Mouse (Mus musculus): Measurements from ENCODE around the gene Sec16b. TPM values are rescaled to one million over a fixed set of nuclear protein-coding genes. Genes with fewer than 3 reads are reported as not detected.

Sec16b gene
- polyA plus RNA-seq, 1 experiment from 2014 or later = 0.38 TPM

GRCm38 (mm10) chr1:157516838-157517808 lies 10.6 kb downstream of the Sec16b start:
- Histone ChIP-seq H3K4me2 (replicated peaks) (no peak overlapping the region), H3K27me3 (no peaks in the 10 kb centered on the region), H3K9me3 (no peaks in the 10 kb centered on the region), H3K4me3 (no peak overlapping the region), H3K36me3 (no peaks in the 10 kb centered on the region), H3K27ac (replicated peaks) (peak overlapping the region; percentile 25; the same call in 1 of the 2 replicates), H3K4me1 (peaks cover 20% of the 10 kb centered on the region), H3K9ac (replicated peaks) (no peak overlapping the region)
- no peak for ATAC-seq (replicated peaks)
- WGBS = 84% methylated on average over 8 of the region's 8 CpGs

GRCm38 (mm10) chr1:157518111-157518523 lies 11.6 kb downstream of the Sec16b start:
- H3K4me1 ChIP-seq = peaks cover 20% of the 10 kb centered on the region
- no peak overlapping the region for H3K9ac ChIP-seq (replicated peaks)
- peak; percentile 82 for ATAC-seq (replicated peaks)
- no peak overlapping the region for H3K27ac ChIP-seq (replicated peaks)
- H3K9me3 ChIP-seq = no peaks in the 10 kb centered on the region
- no peak overlapping the region for H3K4me3 ChIP-seq
- H3K36me3 ChIP-seq = no peaks in the 10 kb centered on the region
- H3K4me2 ChIP-seq (replicated peaks) = no peak overlapping the region
- H3K27me3 ChIP-seq = no peaks in the 10 kb centered on the region
- 27% methylated on average over 4 of the region's 4 CpGs for WGBS

GRCm38 (mm10) chr1:157519396-157519795 lies 12.9 kb downstream of the Sec16b start:
- H3K4me1 ChIP-seq = peaks cover 20% of the 10 kb centered on the region
- no peaks in the 10 kb centered on the region for H3K9me3 ChIP-seq
- H3K27me3 ChIP-seq = no peaks in the 10 kb centered on the region
- H3K9ac ChIP-seq (replicated peaks) = no peak overlapping the region
- 38% methylated on average over 2 of the region's 2 CpGs for WGBS
- H3K4me3 ChIP-seq = no peak overlapping the region
- H3K27ac ChIP-seq (replicated peaks) = peak overlapping the region; percentile 55; the same call in 1 of the 2 replicates
- peak; percentile 51; the same call in 1 of the 2 replicates for ATAC-seq (replicated peaks)
- H3K36me3 ChIP-seq = no peaks in the 10 kb centered on the region
- H3K4me2 ChIP-seq (replicated peaks) = no peak overlapping the region

- no peak overlapping the region for H3K27ac ChIP-seq (replicated peaks)
- 93% methylated on average over 5 of the region's 5 CpGs for WGBS
- no peak overlapping the region for H3K4me2 ChIP-seq (replicated peaks)
- no peak for ATAC-seq (replicated peaks)
- no peaks in the 10 kb centered on the region for H3K9me3 ChIP-seq
- peaks cover 20% of the 10 kb centered on the region for H3K4me1 ChIP-seq
- H3K4me3 ChIP-seq = no peak overlapping the region
- no peaks in the 10 kb centered on the region for H3K36me3 ChIP-seq
- H3K9ac ChIP-seq (replicated peaks) = no peak overlapping the region
- no peaks in the 10 kb centered on the region for H3K27me3 ChIP-seq
Measured at GRCm38 (mm10) chr1:157522322-157522721, 15.8 kb downstream of the Sec16b start.

- Histone ChIP-seq H3K36me3 (no peaks in the 10 kb centered on the region), H3K27ac (replicated peaks) (no peak overlapping the region), H3K27me3 (no peaks in the 10 kb centered on the region), H3K9ac (replicated peaks) (no peak overlapping the region), H3K9me3 (no peaks in the 10 kb centered on the region), H3K4me1 (no peaks in the 10 kb centered on the region), H3K4me2 (replicated peaks) (no peak overlapping the region), H3K4me3 (no peak overlapping the region)
- ATAC-seq (replicated peaks) = no peak
- WGBS = 91% methylated on average over 7 of the region's 7 CpGs
Measured at GRCm38 (mm10) chr1:157524775-157525174, 18.2 kb downstream of the Sec16b start.

GRCm38 (mm10) chr1:157525692-157526354 lies 19.3 kb downstream of the Sec16b start:
- Histone ChIP-seq H3K4me3 (no peak overlapping the region), H3K4me2 (replicated peaks) (no peak overlapping the region), H3K9me3 (no peaks in the 10 kb centered on the region), H3K27ac (replicated peaks) (no peak overlapping the region), H3K9ac (replicated peaks) (no peak overlapping the region), H3K27me3 (no peaks in the 10 kb centered on the region), H3K4me1 (no peaks in the 10 kb centered on the region), H3K36me3 (no peaks in the 10 kb centered on the region)
- ATAC-seq (replicated peaks) = no peak
- WGBS = 86% methylated on average over 16 of the region's 16 CpGs

- no peak overlapping the region for H3K27ac ChIP-seq (replicated peaks)
- no peak overlapping the region for H3K4me3 ChIP-seq
- H3K27me3 ChIP-seq = no peaks in the 10 kb centered on the region
- H3K4me1 ChIP-seq = no peaks in the 10 kb centered on the region
- H3K9me3 ChIP-seq = no peaks in the 10 kb centered on the region
- no peaks in the 10 kb centered on the region for H3K36me3 ChIP-seq
- no peak for ATAC-seq (replicated peaks)
- no peak overlapping the region for H3K4me2 ChIP-seq (replicated peaks)
- 68% methylated on average over 5 of the region's 5 CpGs for WGBS
- no peak overlapping the region for H3K9ac ChIP-seq (replicated peaks)
Measured at GRCm38 (mm10) chr1:157526625-157527024, 20.1 kb downstream of the Sec16b start.

- WGBS = 37% methylated on average over 8 of the region's 8 CpGs
- Histone ChIP-seq H3K4me1 (peaks cover 10% of the 10 kb centered on the region), H3K27ac (replicated peaks) (no peak overlapping the region), H3K9me3 (no peaks in the 10 kb centered on the region), H3K9ac (replicated peaks) (no peak overlapping the region), H3K27me3 (no peaks in the 10 kb centered on the region), H3K36me3 (no peaks in the 10 kb centered on the region), H3K4me2 (replicated peaks) (no peak overlapping the region), H3K4me3 (no peak overlapping the region)
- no peak for ATAC-seq (replicated peaks)
Measured at GRCm38 (mm10) chr1:157532826-157533460, 26.4 kb downstream of the Sec16b start.

- H3K4me1 ChIP-seq = peaks cover 10% of the 10 kb centered on the region
- H3K36me3 ChIP-seq = no peaks in the 10 kb centered on the region
- H3K27ac ChIP-seq (replicated peaks) = no peak overlapping the region
- no peak overlapping the region for H3K4me2 ChIP-seq (replicated peaks)
- no peaks in the 10 kb centered on the region for H3K27me3 ChIP-seq
- 85% methylated on average over 1 of the region's 1 CpGs for WGBS
- H3K9me3 ChIP-seq = no peaks in the 10 kb centered on the region
- H3K9ac ChIP-seq (replicated peaks) = no peak overlapping the region
- H3K4me3 ChIP-seq = no peak overlapping the region
- no peak for ATAC-seq (replicated peaks)
Measured at GRCm38 (mm10) chr1:157535571-157535970, 29.0 kb downstream of the Sec16b start.

GRCm38 (mm10) chr1:157536471-157536870 lies 29.9 kb downstream of the Sec16b start:
- Histone ChIP-seq H3K36me3 (no peaks in the 10 kb centered on the region), H3K27ac (replicated peaks) (no peak overlapping the region), H3K4me3 (no peak overlapping the region), H3K4me1 (peaks cover 10% of the 10 kb centered on the region), H3K4me2 (replicated peaks) (no peak overlapping the region), H3K9me3 (no peaks in the 10 kb centered on the region), H3K27me3 (no peaks in the 10 kb centered on the region), H3K9ac (replicated peaks) (no peak overlapping the region)
- WGBS = 9% methylated on average over 6 of the region's 6 CpGs
- peak; percentile 79 for ATAC-seq (replicated peaks)

GRCm38 (mm10) chr1:157537636-157538035 lies 31.1 kb downstream of the Sec16b start:
- H3K27ac ChIP-seq (replicated peaks) = no peak overlapping the region
- H3K9ac ChIP-seq (replicated peaks) = no peak overlapping the region
- H3K4me3 ChIP-seq = no peak overlapping the region
- no peaks in the 10 kb centered on the region for H3K9me3 ChIP-seq
- peaks cover 10% of the 10 kb centered on the region for H3K4me1 ChIP-seq
- no peaks in the 10 kb centered on the region for H3K36me3 ChIP-seq
- WGBS = 82% methylated on average over 5 of the region's 5 CpGs
- H3K4me2 ChIP-seq (replicated peaks) = no peak overlapping the region
- no peaks in the 10 kb centered on the region for H3K27me3 ChIP-seq
- ATAC-seq (replicated peaks) = no peak

GRCm38 (mm10) chr1:157545056-157545455 lies 38.5 kb downstream of the Sec16b start:
- Histone ChIP-seq H3K36me3 (no peaks in the 10 kb centered on the region), H3K9ac (replicated peaks) (no peak overlapping the region), H3K27me3 (no peaks in the 10 kb centered on the region), H3K4me2 (replicated peaks) (no peak overlapping the region), H3K4me1 (no peaks in the 10 kb centered on the region), H3K4me3 (no peak overlapping the region), H3K27ac (replicated peaks) (no peak overlapping the region), H3K9me3 (no peaks in the 10 kb centered on the region)
- no peak for ATAC-seq (replicated peaks)
- WGBS = 93% methylated on average over 8 of the region's 8 CpGs

All from forebrain, embryonic 15.5 days (tissue).